Mouse (Mus musculus) lung, embryonic 15.5 days (tissue): ENCODE results near the gene Ets1. TPM values are rescaled to one million over a fixed set of nuclear protein-coding genes. Genes with fewer than 3 reads are reported as not detected.

ENCODE experiments used
- ATAC-seq: fragments of 200-750 bp; cut with Nextera tagmentation; 2 replicates; pipeline ENCODE4 v1.8.0; 2017; ENCODE audit warnings: moderate number of reproducible peaks, borderline replicate concordance; ENCODE audit not compliant: low FRiP score, low TSS enrichment; ENCODE audit errors: extremely low read depth
- H3K27ac ChIP-seq: fragments of 300-500 bp; sonication (generic); 2 replicates; pipeline ENCODE4 v1.5.1; 2015; ENCODE audit warnings: moderate library complexity, mild to moderate bottlenecking, inconsistent platforms
- H3K27me3 ChIP-seq: fragments of 300-500 bp; sonication (generic); 2 replicates; pipeline ENCODE4 v1.6.1; 2015; ENCODE audit warnings: inconsistent platforms
- H3K36me3 ChIP-seq: fragments of 300-500 bp; sonication (generic); 2 replicates; pipeline ENCODE4 v1.6.1; 2015; ENCODE audit warnings: inconsistent platforms
- H3K4me1 ChIP-seq: fragments of 300-500 bp; sonication (generic); 2 replicates; pipeline ENCODE4 v1.6.1; 2015; ENCODE audit warnings: inconsistent platforms
- H3K4me2 ChIP-seq: fragments of 300-500 bp; sonication (generic); 2 replicates; pipeline ENCODE4 v1.6.1; 2015; ENCODE audit warnings: inconsistent platforms, mild to moderate bottlenecking, moderate library complexity
- H3K4me3 ChIP-seq: fragments of 300-500 bp; sonication (generic); 2 replicates; pipeline ENCODE4 v1.5.1; 2015; ENCODE audit warnings: mild to moderate bottlenecking, inconsistent platforms
- H3K9ac ChIP-seq: fragments of 300-500 bp; sonication (generic); 2 replicates; pipeline ENCODE4 v1.6.1; 2015; ENCODE audit warnings: inconsistent platforms
- H3K9me3 ChIP-seq: fragments of 300-500 bp; sonication (generic); 2 replicates; pipeline ENCODE4 v1.6.1; 2016; ENCODE audit warnings: inconsistent platforms
- WGBS: fragments of 180-500 bp; shearing (Covaris S2); methylation state at CpG from one replicate; pipeline ENCODE4 v1.1.7; 2015; 5-methylcytosine and 5-hydroxymethylcytosine counted together
- polyA plus RNA-seq: library from polyadenylated mRNA; unstranded; fragments of >200 nt; fragmentation: Nextera tagmentation; extraction: Ambion mirVana; gene quantifications from 2 replicates; pipeline ENCODE4 v1.2.1, GENCODE M21; 2015

Ets1 gene
- polyA plus RNA-seq, 1 experiment from 2014 or later, result 106 TPM

GRCm38 (mm10) chr9:32730001-32730655 is 94.1 kb downstream of the Ets1 start:
- 79% methylated on average over 9 of the region's 9 CpGs for WGBS
- Histone ChIP-seq H3K9ac (no peak overlapping the region), H3K9me3 (no peaks in the 10 kb centered on the region), H3K4me1 (peaks cover 11% of the 10 kb centered on the region; the same call in 1 of the 2 replicates), H3K4me2 (no peak overlapping the region), H3K27me3 (no peaks in the 10 kb centered on the region), H3K4me3 (no peak overlapping the region), H3K27ac (no peak overlapping the region), H3K36me3 (peaks cover 41% of the 10 kb centered on the region)
- no peak for ATAC-seq

GRCm38 (mm10) chr9:32730656-32731590 is 94.9 kb downstream of the Ets1 start:
- peaks cover 45% of the 10 kb centered on the region for H3K36me3 ChIP-seq
- no peak for ATAC-seq
- H3K9me3 ChIP-seq, result no peaks in the 10 kb centered on the region
- no peak overlapping the region for H3K27ac ChIP-seq
- H3K27me3 ChIP-seq, result no peaks in the 10 kb centered on the region
- 85% methylated on average over 13 of the region's 13 CpGs for WGBS
- no peak overlapping the region for H3K4me2 ChIP-seq
- no peak overlapping the region for H3K9ac ChIP-seq
- peaks cover 6% of the 10 kb centered on the region; the same call in 1 of the 2 replicates for H3K4me1 ChIP-seq
- no peak overlapping the region for H3K4me3 ChIP-seq

- Histone ChIP-seq H3K9ac (no peak overlapping the region), H3K27me3 (no peaks in the 10 kb centered on the region), H3K4me2 (no peak overlapping the region), H3K9me3 (no peaks in the 10 kb centered on the region), H3K4me1 (peaks cover 4% of the 10 kb centered on the region; the same call in 1 of the 2 replicates), H3K36me3 (peaks cover 54% of the 10 kb centered on the region), H3K4me3 (no peak overlapping the region), H3K27ac (no peak overlapping the region)
- no peak for ATAC-seq
- WGBS, result 34% methylated on average over 9 of the region's 9 CpGs
Measured at GRCm38 (mm10) chr9:32731787-32732186, 95.8 kb downstream of the Ets1 start.

GRCm38 (mm10) chr9:32735071-32735470 is 99.0 kb downstream of the Ets1 start:
- no peak for ATAC-seq

GRCm38 (mm10) chr9:32736051-32736450 is 100.0 kb downstream of the Ets1 start:
- Histone ChIP-seq H3K9me3 (no peaks in the 10 kb centered on the region), H3K36me3 (peaks cover 66% of the 10 kb centered on the region), H3K27ac (no peak overlapping the region), H3K9ac (no peak overlapping the region), H3K4me2 (no peak overlapping the region), H3K27me3 (no peaks in the 10 kb centered on the region), H3K4me3 (no peak overlapping the region), H3K4me1 (no peaks in the 10 kb centered on the region)
- WGBS, result 78% methylated on average over 9 of the region's 9 CpGs
- no peak for ATAC-seq

More at GRCm38 (mm10) chr9:32735071-32735470, 99.0 kb downstream of the Ets1 start:
- Histone ChIP-seq H3K9me3 (no peaks in the 10 kb centered on the region), H3K27ac (no peak overlapping the region), H3K36me3 (peaks cover 64% of the 10 kb centered on the region), H3K4me3 (no peak overlapping the region), H3K9ac (no peak overlapping the region), H3K4me1 (no peaks in the 10 kb centered on the region), H3K4me2 (no peak overlapping the region), H3K27me3 (no peaks in the 10 kb centered on the region)
- 89% methylated on average over 7 of the region's 7 CpGs for WGBS

GRCm38 (mm10) chr9:32739988-32740387 is 104.0 kb downstream of the Ets1 start:
- no peak overlapping the region for H3K4me2 ChIP-seq
- no peaks in the 10 kb centered on the region for H3K9me3 ChIP-seq
- no peak for ATAC-seq
- H3K4me1 ChIP-seq, result peaks cover 21% of the 10 kb centered on the region
- H3K27me3 ChIP-seq, result no peaks in the 10 kb centered on the region
- H3K9ac ChIP-seq, result no peak overlapping the region
- WGBS, result 94% methylated on average over 4 of the region's 4 CpGs
- no peak overlapping the region for H3K27ac ChIP-seq
- no peak overlapping the region for H3K4me3 ChIP-seq
- peaks cover 52% of the 10 kb centered on the region for H3K36me3 ChIP-seq

- H3K27ac ChIP-seq, result no peak overlapping the region
Measured at GRCm38 (mm10) chr9:32740751-32741387, 104.8 kb downstream of the Ets1 start.

GRCm38 (mm10) chr9:32741681-32742080 is 105.7 kb downstream of the Ets1 start:
- WGBS, result 82% methylated on average over 2 of the region's 2 CpGs
- H3K27ac ChIP-seq, result no peak overlapping the region

More at GRCm38 (mm10) chr9:32740751-32741387, 104.8 kb downstream of the Ets1 start:
- Histone ChIP-seq H3K9ac (no peak overlapping the region), H3K4me3 (no peak overlapping the region), H3K36me3 (peaks cover 46% of the 10 kb centered on the region), H3K27me3 (no peaks in the 10 kb centered on the region), H3K4me1 (peaks cover 22% of the 10 kb centered on the region), H3K9me3 (no peaks in the 10 kb centered on the region), H3K4me2 (no peak overlapping the region)
- no peak for ATAC-seq
- WGBS, result 58% methylated on average over 12 of the region's 12 CpGs

GRCm38 (mm10) chr9:32743157-32743556 is 107.1 kb downstream of the Ets1 start:
- ATAC-seq, result no peak
- Histone ChIP-seq H3K27ac (peak overlapping the region; percentile 50), H3K27me3 (no peaks in the 10 kb centered on the region), H3K4me1 (peaks cover 29% of the 10 kb centered on the region), H3K4me3 (no peak overlapping the region), H3K4me2 (peak overlapping the region; percentile 3; the same call in 1 of the 2 replicates), H3K9me3 (no peaks in the 10 kb centered on the region), H3K36me3 (peaks cover 29% of the 10 kb centered on the region), H3K9ac (no peak overlapping the region)
- 56% methylated on average over 8 of the region's 8 CpGs for WGBS

More at GRCm38 (mm10) chr9:32741681-32742080, 105.7 kb downstream of the Ets1 start:
- Histone ChIP-seq H3K4me1 (peaks cover 24% of the 10 kb centered on the region), H3K9me3 (no peaks in the 10 kb centered on the region), H3K4me3 (no peak overlapping the region), H3K36me3 (peaks cover 38% of the 10 kb centered on the region), H3K4me2 (no peak overlapping the region), H3K27me3 (no peaks in the 10 kb centered on the region), H3K9ac (no peak overlapping the region)
- ATAC-seq, result no peak

- Histone ChIP-seq H3K9ac (no peak overlapping the region), H3K4me2 (no peak overlapping the region), H3K36me3 (peaks cover 26% of the 10 kb centered on the region), H3K4me1 (peaks cover 29% of the 10 kb centered on the region), H3K27ac (peak overlapping the region; percentile 50), H3K4me3 (no peak overlapping the region), H3K27me3 (no peaks in the 10 kb centered on the region), H3K9me3 (no peaks in the 10 kb centered on the region)
- ATAC-seq, result no peak
- 71% methylated on average over 9 of the region's 9 CpGs for WGBS
Measured at GRCm38 (mm10) chr9:32743642-32744161, 107.7 kb downstream of the Ets1 start.

GRCm38 (mm10) chr9:32744288-32744687 is 108.3 kb downstream of the Ets1 start:
- ATAC-seq, result no peak
- no peak overlapping the region for H3K27ac ChIP-seq
- H3K36me3 ChIP-seq, result peaks cover 20% of the 10 kb centered on the region

More at GRCm38 (mm10) chr9:32744288-32744687, 108.3 kb downstream of the Ets1 start:
- 56% methylated on average over 9 of the region's 9 CpGs for WGBS
- H3K9me3 ChIP-seq, result no peaks in the 10 kb centered on the region
- H3K27me3 ChIP-seq, result no peaks in the 10 kb centered on the region
- peaks cover 29% of the 10 kb centered on the region for H3K4me1 ChIP-seq
- H3K4me2 ChIP-seq, result no peak overlapping the region
- H3K9ac ChIP-seq, result no peak overlapping the region
- no peak overlapping the region for H3K4me3 ChIP-seq
